Mouse (Mus musculus) kidney, embryonic 14.5 days (tissue): ENCODE data around the gene Lipi. TPM values are rescaled to one million over a fixed set of nuclear protein-coding genes. Genes with fewer than 3 reads are reported as not detected.

Experiments used
- ATAC-seq: fragments of 200-750 bp; cut with Nextera tagmentation; 2 replicates; pipeline ENCODE4 v1.8.0; 2017; ENCODE audit warnings: moderate number of reproducible peaks, mild to moderate bottlenecking, moderate TSS enrichment, moderate library complexity; ENCODE audit not compliant: low FRiP score, low TSS enrichment
- H3K27ac ChIP-seq: fragments of 300-500 bp; sonication (generic); 2 replicates; pipeline ENCODE4 v1.5.1; 2014; ENCODE audit warnings: low read depth, mild to moderate bottlenecking, low read length, moderate library complexity, mixed read lengths
- H3K27me3 ChIP-seq: fragments of 300-500 bp; sonication (generic); 2 replicates; pipeline ENCODE4 v1.6.1; 2014; ENCODE audit warnings: mild to moderate bottlenecking, low read length; ENCODE audit not compliant: control insufficient read depth, insufficient read depth
- H3K36me3 ChIP-seq: fragments of 300-500 bp; sonication (generic); 2 replicates; pipeline ENCODE4 v1.6.1; 2014; ENCODE audit warnings: low read length, mixed read lengths; ENCODE audit not compliant: control insufficient read depth, insufficient read depth
- H3K4me1 ChIP-seq: fragments of 300-500 bp; sonication (generic); 2 replicates; pipeline ENCODE4 v1.6.1; 2014; ENCODE audit warnings: low read length, mixed read lengths; ENCODE audit not compliant: control insufficient read depth, insufficient read depth
- H3K4me2 ChIP-seq: fragments of 300-500 bp; sonication (generic); replicated peaks from 2 replicates; pipeline ENCODE4 v1.6.1; 2014; ENCODE audit warnings: low read depth, mild to moderate bottlenecking, low read length
- H3K4me3 ChIP-seq: fragments of 300-500 bp; sonication (generic); 2 replicates; pipeline ENCODE4 v1.5.1; 2014; ENCODE audit warnings: mild to moderate bottlenecking, low read length
- H3K9ac ChIP-seq: fragments of 300-500 bp; sonication (generic); 2 replicates; pipeline ENCODE4 v1.6.1; 2014; ENCODE audit warnings: low read depth, mild to moderate bottlenecking, low read length, moderate library complexity
- H3K9me3 ChIP-seq: fragments of 300-500 bp; sonication (generic); 2 replicates; pipeline ENCODE4 v1.6.1; 2016; ENCODE audit warnings: low read length; ENCODE audit not compliant: control insufficient read depth
- WGBS: fragments of 180-500 bp; shearing (Covaris S2); extraction: QIAGEN DNeasy Blood & Tissue Kit; methylation state at CpG from one replicate; pipeline ENCODE4 v1.1.7; 2014; 5-methylcytosine and 5-hydroxymethylcytosine counted together
- polyA plus RNA-seq: library from polyadenylated mRNA; unstranded; fragments of >200 nt; fragmentation: Nextera tagmentation; extraction: Ambion mirVana; gene quantifications from 2 replicates; pipeline ENCODE4 v1.2.1, GENCODE M21; 2014

Gene Lipi
- polyA plus RNA-seq = not detected in 2 replicates

DNA sequence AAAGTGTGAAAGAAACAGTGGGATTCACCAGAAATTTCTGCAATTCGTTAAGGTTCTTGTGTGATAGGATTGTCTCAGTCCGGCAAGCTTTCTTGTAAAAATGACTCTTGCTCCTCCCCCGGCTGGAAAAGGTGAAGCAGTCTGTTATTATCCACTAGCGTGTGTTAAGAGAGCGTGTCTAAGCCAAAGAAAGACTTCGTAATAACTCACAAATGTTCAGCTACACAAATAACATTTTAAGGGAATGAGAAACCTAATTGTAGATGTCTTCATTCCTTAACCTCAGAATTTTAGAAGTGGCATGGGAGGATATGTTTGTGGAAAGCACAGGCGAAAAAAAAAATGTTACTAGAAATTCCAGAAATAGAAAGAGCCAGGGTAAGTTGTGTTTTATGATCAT, at the start of gene Lipi:
Gene Lipi (minus strand): TSS at position 101 of the 400 bp plus-strand sequence.
- 64% methylated on average over 7 of the region's 7 CpGs for WGBS
- no peaks in the 10 kb centered on the region for H3K36me3 ChIP-seq
- no peak for ATAC-seq
- no peaks in the 10 kb centered on the region for H3K4me1 ChIP-seq
- no peak within 1 kb of the TSS for H3K27ac ChIP-seq
- no peaks in the 10 kb centered on the region for H3K9me3 ChIP-seq
- no peak within 1 kb of the TSS for H3K4me2 ChIP-seq
- H3K9ac ChIP-seq = no peak within 1 kb of the TSS
- H3K4me3 ChIP-seq = no peak within 1 kb of the TSS
- no peaks in the 10 kb centered on the region for H3K27me3 ChIP-seq

GRCm38 (mm10) chr16:75627862-75628261, 42.0 kb upstream of the Lipi start:
- Histone ChIP-seq H3K9ac (no peak overlapping the region), H3K4me1 (no peaks in the 10 kb centered on the region), H3K27ac (no peak overlapping the region), H3K4me3 (no peak overlapping the region), H3K27me3 (no peaks in the 10 kb centered on the region), H3K4me2 (no peak overlapping the region), H3K36me3 (no peaks in the 10 kb centered on the region), H3K9me3 (no peaks in the 10 kb centered on the region)
- 84% methylated on average over 2 of the region's 2 CpGs for WGBS
- ATAC-seq = no peak

DNA sequence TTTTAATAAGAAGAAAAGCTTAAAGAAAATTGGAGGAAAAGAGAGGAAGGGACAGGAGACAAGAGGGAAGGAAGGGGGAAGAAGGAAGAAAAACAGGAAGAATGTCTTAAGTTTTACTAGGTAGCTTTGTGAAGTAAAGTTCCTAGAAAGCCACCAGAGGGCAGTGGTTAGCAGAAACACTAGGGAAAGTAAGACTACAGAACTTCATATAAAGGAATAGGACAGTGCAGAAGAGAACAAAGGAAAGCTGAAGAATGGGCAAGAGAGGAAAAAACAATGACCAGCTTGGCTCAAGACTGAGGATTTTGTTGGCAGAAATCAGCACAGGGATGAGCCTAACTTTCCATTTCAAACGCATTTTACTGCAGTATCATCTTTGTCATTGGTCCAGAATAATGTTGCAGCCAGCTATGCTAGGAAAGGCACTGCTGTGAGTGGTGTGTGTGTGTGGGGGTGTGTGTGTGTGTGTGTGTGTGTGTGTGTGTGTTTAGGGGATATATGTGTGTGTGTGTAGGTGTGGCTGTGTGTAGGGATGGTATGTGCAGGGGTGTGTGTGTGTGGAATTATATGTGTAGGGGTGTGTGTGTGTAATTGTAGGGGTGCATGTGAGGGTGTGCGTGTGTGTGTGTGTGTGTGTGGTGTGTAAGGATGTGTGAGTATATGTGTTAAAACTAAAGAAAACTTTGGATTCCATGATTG, 31.9 kb upstream of the Lipi start:
- Histone ChIP-seq H3K36me3 (no peaks in the 10 kb centered on the region), H3K9ac (no peak overlapping the region), H3K4me2 (no peak overlapping the region), H3K4me1 (no peaks in the 10 kb centered on the region), H3K9me3 (no peaks in the 10 kb centered on the region), H3K27me3 (no peaks in the 10 kb centered on the region), H3K27ac (no peak overlapping the region), H3K4me3 (no peak overlapping the region)
- WGBS = 82% methylated on average over 2 of the region's 2 CpGs
- ATAC-seq = peak; percentile 49; the same call in 1 of the 2 replicates

- Histone ChIP-seq H3K4me1 (no peaks in the 10 kb centered on the region), H3K27ac (no peak overlapping the region), H3K4me3 (no peak overlapping the region), H3K27me3 (no peaks in the 10 kb centered on the region), H3K4me2 (no peak overlapping the region), H3K36me3 (no peaks in the 10 kb centered on the region), H3K9ac (no peak overlapping the region), H3K9me3 (no peaks in the 10 kb centered on the region)
- ATAC-seq = no peak
Measured at GRCm38 (mm10) chr16:75612561-75612960, 26.7 kb upstream of the Lipi start.

DNA sequence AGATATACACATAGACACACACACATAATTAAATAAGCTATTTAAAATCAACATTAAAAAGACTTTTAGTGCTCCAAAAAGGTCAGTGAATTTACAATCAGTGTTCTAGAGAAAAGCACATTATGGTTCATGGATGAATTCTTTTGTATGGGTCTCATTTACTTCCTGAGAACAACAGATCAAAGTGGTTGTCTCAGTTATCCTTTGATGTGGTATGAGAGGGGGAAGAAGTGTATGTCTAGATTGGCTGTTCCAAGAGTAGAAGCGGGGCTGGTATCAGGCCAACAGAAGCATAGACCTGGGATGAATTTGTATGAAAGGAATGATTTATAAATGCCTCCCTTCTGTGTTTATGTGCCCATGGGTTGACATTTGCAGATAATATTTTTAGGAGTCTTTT, 20.6 kb upstream of the Lipi start:
- 63% methylated on average over 1 of the region's 1 CpGs for WGBS
- no peaks in the 10 kb centered on the region for H3K4me1 ChIP-seq

DNA sequence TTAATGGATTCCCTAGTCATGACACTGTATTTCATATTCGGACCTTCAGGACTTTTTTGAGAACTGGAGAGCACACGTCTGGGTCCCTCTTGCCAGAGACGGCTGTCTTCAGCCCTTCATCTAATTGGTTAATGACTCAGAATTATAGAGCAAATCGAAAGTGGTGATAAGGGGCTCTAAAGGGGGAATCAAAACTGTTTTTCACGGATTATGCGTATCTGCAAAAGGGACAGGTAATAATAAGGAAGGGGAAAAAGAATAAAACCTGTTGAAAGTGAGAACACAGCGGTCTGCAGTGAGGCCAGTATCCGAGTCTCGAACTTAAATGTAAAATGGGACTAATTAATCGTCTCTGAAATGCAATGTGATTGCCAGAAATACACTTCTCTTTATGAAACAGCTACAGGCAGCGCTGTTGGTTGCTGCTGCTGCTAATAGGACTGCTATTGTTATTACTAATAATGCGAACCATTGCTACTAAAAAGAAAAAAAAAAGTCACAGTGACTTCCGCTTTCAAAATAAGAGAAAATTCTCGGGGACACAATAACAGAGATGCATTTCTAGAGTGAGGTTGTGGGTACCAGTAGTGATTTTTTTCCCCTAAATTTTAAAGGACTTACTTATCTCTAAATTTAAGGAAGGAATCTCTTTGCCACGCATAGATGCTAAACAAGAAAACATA, 7.8 kb upstream of the Lipi start:
- Histone ChIP-seq H3K4me3 (peak overlapping the region; percentile 67), H3K27me3 (peaks cover 9% of the 10 kb centered on the region; the same call in 1 of the 2 replicates), H3K9me3 (no peaks in the 10 kb centered on the region), H3K36me3 (no peaks in the 10 kb centered on the region), H3K27ac (no peak overlapping the region), H3K4me1 (no peaks in the 10 kb centered on the region), H3K9ac (peak overlapping the region; percentile 47; the same call in 1 of the 2 replicates), H3K4me2 (peak overlapping the region; percentile 88)
- ATAC-seq = no peak
- 17% methylated on average over 15 of the region's 15 CpGs for WGBS

More for the DNA sequence above, 20.6 kb upstream of the Lipi start:
- no peak for ATAC-seq
- Histone ChIP-seq H3K27ac (no peak overlapping the region), H3K9me3 (no peaks in the 10 kb centered on the region), H3K9ac (no peak overlapping the region), H3K4me3 (no peak overlapping the region), H3K27me3 (no peaks in the 10 kb centered on the region), H3K36me3 (no peaks in the 10 kb centered on the region), H3K4me2 (no peak overlapping the region)

DNA sequence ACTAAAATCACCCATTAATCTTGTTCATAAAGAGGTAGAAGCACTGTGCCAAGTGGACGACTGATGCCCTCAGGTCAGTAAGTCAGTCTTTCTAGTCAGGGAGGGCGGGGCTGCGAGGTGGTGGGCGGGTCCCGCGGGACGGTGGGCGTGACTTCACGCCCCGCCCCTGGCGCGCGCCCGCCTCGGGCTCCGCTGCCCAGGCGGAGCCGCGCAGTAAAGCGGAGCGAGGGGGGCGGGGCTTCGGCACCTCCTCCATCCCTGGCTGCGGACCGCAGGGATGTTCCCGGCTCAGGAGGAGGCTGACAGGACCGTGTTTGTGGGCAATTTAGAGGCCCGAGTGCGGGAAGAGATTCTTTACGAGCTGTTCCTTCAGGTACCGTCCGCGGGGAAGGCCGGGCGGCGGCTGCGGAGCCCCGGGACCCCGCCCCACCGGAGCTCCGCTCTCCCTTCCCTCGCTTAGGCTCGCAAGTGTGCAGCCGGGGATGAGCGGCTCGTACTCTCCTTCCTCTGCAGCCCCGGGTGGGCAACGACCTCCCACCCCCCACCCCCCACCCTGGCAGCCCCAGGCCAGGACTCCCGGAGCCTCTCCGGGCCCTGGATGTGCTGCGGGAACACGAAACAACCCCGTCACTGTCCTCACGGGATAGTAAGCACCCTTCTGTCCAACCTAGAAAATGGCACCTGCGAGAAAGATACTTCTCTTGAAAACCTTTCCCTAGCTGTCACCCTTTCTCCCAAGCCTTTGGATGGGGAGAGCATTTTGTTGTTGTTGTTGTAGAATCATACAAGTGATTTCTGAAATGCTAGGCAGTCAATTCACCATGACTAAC, 7.0 kb upstream of the Lipi start, which contains the start of gene Rbm11:
Gene Rbm11 (plus strand): TSS at position 174 of the 830 bp plus-strand sequence.
- Histone ChIP-seq H3K27ac (no peak within 1 kb of the TSS), H3K4me1 (no peaks in the 10 kb centered on the region), H3K4me3 (peak within 1 kb of the TSS; percentile 67), H3K4me2 (peak within 1 kb of the TSS; percentile 88), H3K36me3 (no peaks in the 10 kb centered on the region), H3K9ac (peak within 1 kb of the TSS; percentile 47), H3K27me3 (peaks cover 9% of the 10 kb centered on the region; the same call in 1 of the 2 replicates), H3K9me3 (no peaks in the 10 kb centered on the region)
- under 1% methylated on average over 44 of the region's 55 CpGs for WGBS
- peak; percentile 99 for ATAC-seq

- Histone ChIP-seq H3K9me3 (no peaks in the 10 kb centered on the region), H3K27me3 (no peaks in the 10 kb centered on the region), H3K9ac (no peak overlapping the region), H3K4me3 (no peak overlapping the region), H3K27ac (no peak overlapping the region), H3K4me2 (no peak overlapping the region), H3K36me3 (no peaks in the 10 kb centered on the region), H3K4me1 (no peaks in the 10 kb centered on the region)
- no peak for ATAC-seq
- 25% methylated on average over 3 of the region's 3 CpGs for WGBS
Measured at GRCm38 (mm10) chr16:75586466-75586865, 605 bp upstream of the Lipi start.
